Comparison of ENCODE assay signal across 23 mouse cellular contexts in the genomic region with DNA sequence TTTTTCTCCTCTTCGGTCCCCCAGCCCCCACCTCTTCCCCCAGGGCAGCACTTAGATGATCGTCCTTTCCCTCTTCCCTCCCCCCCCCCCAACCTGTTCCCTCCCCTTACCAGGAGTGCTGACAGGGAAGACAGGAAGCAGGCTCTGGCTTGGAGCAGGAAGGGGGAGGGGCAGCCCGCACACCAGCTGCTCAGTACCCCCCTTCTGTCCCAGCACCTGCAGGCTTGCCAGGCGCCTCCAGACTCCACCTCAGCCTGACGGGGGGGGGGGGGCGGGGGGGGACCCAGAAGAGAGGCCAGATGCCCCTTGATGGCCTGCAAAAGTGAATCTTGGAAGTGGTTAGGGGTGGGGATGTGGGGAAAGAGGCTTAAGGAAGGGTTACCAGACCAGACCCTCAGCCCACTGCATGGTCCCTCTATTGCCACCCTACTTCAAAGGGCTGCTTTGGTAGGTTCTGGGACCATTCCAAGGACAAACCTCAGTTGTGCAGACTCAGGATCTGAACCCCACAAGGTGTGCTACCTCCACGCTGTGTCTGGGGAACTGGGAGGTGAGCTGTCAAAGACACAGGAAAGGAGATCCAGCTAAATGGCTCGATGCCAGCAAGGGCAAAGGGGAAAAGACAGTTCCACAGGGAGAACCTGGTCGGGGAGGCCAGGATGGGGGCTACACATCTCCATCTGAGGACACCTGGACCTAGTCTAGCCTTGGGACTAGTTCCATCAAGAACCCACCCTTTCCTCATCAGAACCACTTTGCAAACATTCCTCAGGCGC. TPM values are rescaled to one million over a fixed set of nuclear protein-coding genes. Genes with fewer than 3 reads are reported as not detected.
DNase-seq lines count a peak whose midpoint lies in the region; ATAC-seq and TF ChIP-seq lines count a peak whose summit lies in the region.
"Had no signal": no experiment of that assay in that cellular context is flagged by ENCODE, and none has a peak within 500 bp of the region (broad histone marks: within the 10 kb centered on the region; RNA-seq: fewer than 3 reads in every experiment).

No protein-coding gene starts in this region.

- H3K4me3 ChIP-seq in forebrain, embryonic 14.5 days (ENCODE audit: low read depth, low read length) = no peak overlapping the region
- no peak overlapping the region for H3K4me3 ChIP-seq in forebrain, embryonic 13.5 days
- no peak overlapping the region for H3K4me3 ChIP-seq in kidney, adult 2 months (ENCODE audit: insufficient read depth, low read depth, low read length)
- no peak overlapping the region for H3K4me3 ChIP-seq in neural tube, embryonic 13.5 days
- no peak overlapping the region for H3K4me3 ChIP-seq in neural tube, embryonic 15.5 days (replicated peaks)
- no peak overlapping the region for H3K4me3 ChIP-seq in liver, postnatal 0 days (ENCODE audit: low read depth, low read length)
- H3K4me3 ChIP-seq: heart, embryonic 15.5 days; midbrain, embryonic 12.5 days; myocyte had no signal

- peak; percentile 78 for ATAC-seq in forebrain, embryonic 14.5 days
- ATAC-seq in forebrain, embryonic 13.5 days = no peak
- ATAC-seq in neural tube, embryonic 13.5 days (ENCODE audit: low read depth) = no peak; the same call in 1 of the 2 replicates
- ATAC-seq in neural tube, embryonic 15.5 days (ENCODE audit: low FRiP score) = no peak
- ATAC-seq in liver, postnatal 0 days = no peak

- H3K9ac ChIP-seq in forebrain, embryonic 14.5 days (ENCODE audit: low read length) = no peak overlapping the region
- H3K9ac ChIP-seq in forebrain, embryonic 13.5 days = no peak overlapping the region
- H3K9ac ChIP-seq in neural tube, embryonic 13.5 days = 0 out of 2 replicates have a peak overlapping the region, but pooled peaks have one; percentile 5
- no peak overlapping the region for H3K9ac ChIP-seq in neural tube, embryonic 15.5 days (replicated peaks)
- no peak overlapping the region for H3K9ac ChIP-seq in liver, postnatal 0 days (replicated peaks)
- H3K9ac ChIP-seq: heart, embryonic 15.5 days; liver, embryonic 14.5 days; midbrain, embryonic 12.5 days had no signal

- TF ChIP-seq CTCF in kidney, adult 2 months (conservative IDR thresholded peaks at IDR 0.05; ENCODE audit: insufficient read depth, insufficient read length, low read depth, low read length) = no peak
- TF ChIP-seq CTCF in liver, postnatal 0 days (IDR thresholded peaks at IDR 0.05; ENCODE audit: low read depth) = no peak

- H3K9me3 ChIP-seq in forebrain, embryonic 14.5 days (replicated peaks; ENCODE audit: control insufficient read depth, low read length) = no peaks in the 10 kb centered on the region
- no peaks in the 10 kb centered on the region for H3K9me3 ChIP-seq in forebrain, embryonic 13.5 days (replicated peaks)
- no peaks in the 10 kb centered on the region for H3K9me3 ChIP-seq in neural tube, embryonic 13.5 days
- H3K9me3 ChIP-seq in neural tube, embryonic 15.5 days (replicated peaks) = no peaks in the 10 kb centered on the region
- H3K9me3 ChIP-seq in liver, postnatal 0 days (ENCODE audit: low read length) = no peaks in the 10 kb centered on the region
- H3K9me3 ChIP-seq: heart, embryonic 15.5 days; midbrain, embryonic 12.5 days had no signal

- no peak overlapping the region for H3K4me2 ChIP-seq in forebrain, embryonic 14.5 days (ENCODE audit: low read length)
- no peak overlapping the region for H3K4me2 ChIP-seq in forebrain, embryonic 13.5 days
- H3K4me2 ChIP-seq in neural tube, embryonic 13.5 days = no peak overlapping the region
- H3K4me2 ChIP-seq in neural tube, embryonic 15.5 days = no peak overlapping the region
- H3K4me2 ChIP-seq in liver, postnatal 0 days (ENCODE audit: low read depth, low read length) = no peak overlapping the region
- H3K4me2 ChIP-seq: heart, embryonic 15.5 days; midbrain, embryonic 12.5 days had no signal

- no peaks in the 10 kb centered on the region for H3K36me3 ChIP-seq in forebrain, embryonic 14.5 days (ENCODE audit: control insufficient read depth, insufficient read depth, low read length)
- no peaks in the 10 kb centered on the region for H3K36me3 ChIP-seq in forebrain, embryonic 13.5 days (ENCODE audit: poor library complexity, severe bottlenecking)
- no peaks in the 10 kb centered on the region for H3K36me3 ChIP-seq in kidney, adult 2 months (ENCODE audit: control insufficient read depth, insufficient read depth, low read length)
- H3K36me3 ChIP-seq in neural tube, embryonic 13.5 days = no peaks in the 10 kb centered on the region
- H3K36me3 ChIP-seq in neural tube, embryonic 15.5 days = no peaks in the 10 kb centered on the region
- H3K36me3 ChIP-seq in liver, postnatal 0 days (replicated peaks; ENCODE audit: insufficient read depth, low read length) = no peaks in the 10 kb centered on the region
- H3K36me3 ChIP-seq: heart, embryonic 15.5 days; midbrain, embryonic 12.5 days had no signal

- no peak for TF ChIP-seq EP300 in liver, postnatal 0 days (IDR thresholded peaks at IDR 0.05; ENCODE audit: low read depth)

- H3K27ac ChIP-seq in forebrain, embryonic 14.5 days (ENCODE audit: low read depth, low read length) = no peak overlapping the region
- no peak overlapping the region for H3K27ac ChIP-seq in forebrain, embryonic 13.5 days
- H3K27ac ChIP-seq in kidney, adult 2 months (ENCODE audit: insufficient read depth, low read depth, low read length) = no peak overlapping the region
- H3K27ac ChIP-seq in neural tube, embryonic 13.5 days (replicated peaks) = no peak overlapping the region
- H3K27ac ChIP-seq in neural tube, embryonic 15.5 days (replicated peaks) = no peak overlapping the region
- H3K27ac ChIP-seq in liver, postnatal 0 days (ENCODE audit: low read depth) = no peak overlapping the region
- H3K27ac ChIP-seq: heart, embryonic 15.5 days; liver, embryonic 14.5 days; macrophage; midbrain, embryonic 12.5 days had no signal

- TF ChIP-seq POLR2A in kidney, adult 2 months (IDR thresholded peaks at IDR 0.05; ENCODE audit: low read depth, low read length) = no peak

- 6% methylated on average over 8 of the region's 10 CpGs for WGBS in forebrain, embryonic 14.5 days
- WGBS in forebrain, embryonic 13.5 days = 4% methylated on average over 7 of the region's 10 CpGs
- WGBS in kidney, adult 2 months = 13% methylated on average over 9 of the region's 10 CpGs
- WGBS in neural tube, embryonic 13.5 days = 13% methylated on average over 6 of the region's 10 CpGs
- 11% methylated on average over 8 of the region's 10 CpGs for whole genome bisulfite sequencing in neural tube, embryonic 15.5 days
- WGBS in liver, postnatal 0 days (ENCODE audit: insufficient replicate concordance) = 6% methylated on average over 7 of the region's 10 CpGs

- DNase-seq in forebrain, embryonic 14.5 days (ENCODE audit: low spot score) = no peak
- DNase-seq in kidney, adult 2 months = peak; percentile 32
- DNase-seq in kidney, adult 8-10 months = no peak
- peak; percentile 36 for DNase-seq in yolk sac, embryonic 10.5 days (ENCODE audit: low spot score)
- no peak for DNase-seq in liver, postnatal 0 days
- DNase-seq: cerebellum, adult 8-10 months; kidney, adult 9 months; retina, postnatal 1 day had no signal

- peaks cover 4% of the 10 kb centered on the region; the same call in 1 of the 2 replicates for H3K4me1 ChIP-seq in forebrain, embryonic 14.5 days (ENCODE audit: control insufficient read depth, insufficient read depth, low read length)
- peaks cover 25% of the 10 kb centered on the region for H3K4me1 ChIP-seq in forebrain, embryonic 13.5 days
- 0 out of 2 replicates have a peak, but pooled peaks cover 5% of the 10 kb centered on the region for H3K4me1 ChIP-seq in kidney, adult 2 months (ENCODE audit: control insufficient read depth, insufficient read depth, low read length)
- peaks cover 24% of the 10 kb centered on the region for H3K4me1 ChIP-seq in neural tube, embryonic 13.5 days (replicated peaks)
- peaks cover 10% of the 10 kb centered on the region for H3K4me1 ChIP-seq in neural tube, embryonic 15.5 days
- H3K4me1 ChIP-seq in liver, postnatal 0 days (ENCODE audit: insufficient read depth) = peaks cover 8% of the 10 kb centered on the region; the same call in 1 of the 2 replicates

- H3K27me3 ChIP-seq in forebrain, embryonic 14.5 days (replicated peaks; ENCODE audit: control insufficient read depth, insufficient read depth, low read length) = peaks cover 71% of the 10 kb centered on the region
- H3K27me3 ChIP-seq in forebrain, embryonic 13.5 days = peaks cover 98% of the 10 kb centered on the region
- no peaks in the 10 kb centered on the region for H3K27me3 ChIP-seq in kidney, adult 2 months (replicated peaks; ENCODE audit: control insufficient read depth, insufficient read depth, low read length)
- H3K27me3 ChIP-seq in neural tube, embryonic 13.5 days = peaks cover 100% of the 10 kb centered on the region
- H3K27me3 ChIP-seq in neural tube, embryonic 15.5 days (replicated peaks) = peaks cover 95% of the 10 kb centered on the region
- peaks cover 56% of the 10 kb centered on the region for H3K27me3 ChIP-seq in liver, postnatal 0 days (ENCODE audit: insufficient read depth, low read length)

RNA-seq across cellular contexts. Expression of a gene that starts 5.9 kb away (rescaled TPM):
- not detected in 2 replicates for polyA plus RNA-seq in forebrain, embryonic 14.5 days (2014; fragmentation: Nextera tagmentation; extraction: Ambion mirVana)
- not detected in 2 replicates for polyA plus RNA-seq in forebrain, embryonic 13.5 days (2015; fragmentation: Nextera tagmentation; extraction: Ambion mirVana)
- polyA plus RNA-seq in kidney, adult 2 months (2012; rRNA removed) = not detected in 2 replicates
- 0.85 TPM in 1 of 2 replicates, not detected in the other for polyA plus RNA-seq in neural tube, embryonic 13.5 days (2015; fragmentation: Nextera tagmentation; extraction: Ambion mirVana)
- 0.41 and 1.5 TPM in 2 replicates for polyA plus RNA-seq in neural tube, embryonic 15.5 days (2015; fragmentation: Nextera tagmentation; extraction: Ambion mirVana)
- polyA plus RNA-seq in liver, postnatal 0 days (2015; fragmentation: Nextera tagmentation; extraction: Ambion mirVana) = not detected in 2 replicates
- polyA plus RNA-seq: embryonic facial prominence, embryonic 14.5 days; heart, embryonic 15.5 days; limb, embryonic 14.5 days; liver, embryonic 14.5 days; lung, embryonic 16.5 days; macrophage; midbrain, embryonic 12.5 days; myocyte; urinary bladder, adult 2 months had no signal

RNA-seq across cellular contexts. Expression of a gene that starts 13.6 kb away (rescaled TPM):
- polyA plus RNA-seq in forebrain, embryonic 14.5 days (2014; fragmentation: Nextera tagmentation; extraction: Ambion mirVana) = not detected in 2 replicates
- polyA plus RNA-seq in forebrain, embryonic 13.5 days (2015; fragmentation: Nextera tagmentation; extraction: Ambion mirVana) = not detected in 2 replicates
- polyA plus RNA-seq in kidney, adult 2 months (2012; rRNA removed) = not detected in 2 replicates
- polyA plus RNA-seq in neural tube, embryonic 13.5 days (2015; fragmentation: Nextera tagmentation; extraction: Ambion mirVana) = 0.26 TPM in 1 of 2 replicates, not detected in the other
- 0.73 TPM in 1 of 2 replicates, not detected in the other for polyA plus RNA-seq in neural tube, embryonic 15.5 days (2015; fragmentation: Nextera tagmentation; extraction: Ambion mirVana)
- polyA plus RNA-seq in liver, postnatal 0 days (2015; fragmentation: Nextera tagmentation; extraction: Ambion mirVana) = 0.19 and 0.20 TPM in 2 replicates
- polyA plus RNA-seq: cortical plate, adult 2 months; embryonic facial prominence, embryonic 14.5 days; frontal cortex, adult 2 months; lung, embryonic 16.5 days; macrophage; myocyte; thymus, postnatal 0 days; urinary bladder, adult 2 months had no signal

RNA-seq across cellular contexts. Expression of a gene that starts 36.6 kb away (rescaled TPM):
- polyA plus RNA-seq in forebrain, embryonic 14.5 days (2014; fragmentation: Nextera tagmentation; extraction: Ambion mirVana) = 0.29 and 0.68 TPM in 2 replicates
- polyA plus RNA-seq in forebrain, embryonic 13.5 days (2015; fragmentation: Nextera tagmentation; extraction: Ambion mirVana) = 0.56 and 0.57 TPM in 2 replicates
- polyA plus RNA-seq in kidney, adult 2 months (2012; rRNA removed) = 1.6 and 2.4 TPM in 2 replicates
- polyA plus RNA-seq in neural tube, embryonic 13.5 days (2015; fragmentation: Nextera tagmentation; extraction: Ambion mirVana) = 0.04 and 0.14 TPM in 2 replicates
- polyA plus RNA-seq in neural tube, embryonic 15.5 days (2015; fragmentation: Nextera tagmentation; extraction: Ambion mirVana) = 0.41 and 0.43 TPM in 2 replicates
- polyA plus RNA-seq in liver, postnatal 0 days (2015; fragmentation: Nextera tagmentation; extraction: Ambion mirVana) = not detected in 2 replicates
- polyA plus RNA-seq: heart, embryonic 15.5 days; limb, embryonic 14.5 days; macrophage; myocyte; urinary bladder, adult 2 months had no signal

RNA-seq across cellular contexts. Expression of a gene that starts 44.1 kb away (rescaled TPM):
- polyA plus RNA-seq in forebrain, embryonic 14.5 days (2014; fragmentation: Nextera tagmentation; extraction: Ambion mirVana) = 4.5 and 5.3 TPM in 2 replicates
- polyA plus RNA-seq in forebrain, embryonic 13.5 days (2015; fragmentation: Nextera tagmentation; extraction: Ambion mirVana) = 0.76 and 1.3 TPM in 2 replicates
- polyA plus RNA-seq in kidney, adult 2 months (2012; rRNA removed) = 0.14 and 0.31 TPM in 2 replicates
- 7.8 and 9.0 TPM in 2 replicates for polyA plus RNA-seq in neural tube, embryonic 13.5 days (2015; fragmentation: Nextera tagmentation; extraction: Ambion mirVana)
- polyA plus RNA-seq in neural tube, embryonic 15.5 days (2015; fragmentation: Nextera tagmentation; extraction: Ambion mirVana) = 10.0 and 11.6 TPM in 2 replicates
- not detected in 2 replicates for polyA plus RNA-seq in liver, postnatal 0 days (2015; fragmentation: Nextera tagmentation; extraction: Ambion mirVana)
- polyA plus RNA-seq: heart, embryonic 15.5 days; lung, embryonic 16.5 days; macrophage; thymus, postnatal 0 days had no signal

RNA-seq across cellular contexts. Expression of a gene that starts 52.6 kb away (rescaled TPM):
- polyA plus RNA-seq in forebrain, embryonic 14.5 days (2014; fragmentation: Nextera tagmentation; extraction: Ambion mirVana) = 0.09 and 0.20 TPM in 2 replicates
- polyA plus RNA-seq in forebrain, embryonic 13.5 days (2015; fragmentation: Nextera tagmentation; extraction: Ambion mirVana) = 0.20 and 0.21 TPM in 2 replicates
- 30.3 and 43.5 TPM in 2 replicates for polyA plus RNA-seq in kidney, adult 2 months (2012; rRNA removed)
- 0.26 and 0.29 TPM in 2 replicates for polyA plus RNA-seq in neural tube, embryonic 13.5 days (2015; fragmentation: Nextera tagmentation; extraction: Ambion mirVana)
- 0.84 and 3.0 TPM in 2 replicates for polyA plus RNA-seq in neural tube, embryonic 15.5 days (2015; fragmentation: Nextera tagmentation; extraction: Ambion mirVana)
- polyA plus RNA-seq in liver, postnatal 0 days (2015; fragmentation: Nextera tagmentation; extraction: Ambion mirVana) = 1.1 TPM in 2 replicates

Comparison
In these comparisons a context has a peak if more than half of its experiments do, and no peak if none do; other contexts are left out.
1. DNase-seq: peak in kidney, adult 2 months (single experiment) and yolk sac, embryonic 10.5 days (single experiment); none in forebrain, embryonic 14.5 days (single experiment), kidney, adult 8-10 months (0 of 2) and liver, postnatal 0 days (single experiment).